Mouse (Mus musculus) c-Kit-positive CD71-negative TER-119-negative erythroid progenitor cells, embryonic 14.5 days (primary cell): Measurements from ENCODE around the gene Serp2.

Experiments
- DNase-seq: peaks from one replicate; pipeline ENCODE4 v3.0.0-alpha.2; 2013; ENCODE audit warnings: low read depth

Gene Serp2

GRCm38 (mm10) chr14:76556852-76557208 lies at the start of gene Serp2:
Gene Serp2, minus strand, starts transcription at chr14:76556889.
- DNase-seq = no peak

- no peak for DNase-seq
Measured at GRCm38 (mm10) chr14:76605931-76606534, 49.3 kb upstream of the Serp2 start.

GRCm38 (mm10) chr14:76604012-76604411 lies 47.3 kb upstream of the Serp2 start:
- DNase-seq = no peak

GRCm38 (mm10) chr14:76601654-76602053 lies 45.0 kb upstream of the Serp2 start:
- DNase-seq = no peak

- DNase-seq = no peak
Measured at GRCm38 (mm10) chr14:76600391-76600790, 43.7 kb upstream of the Serp2 start.

GRCm38 (mm10) chr14:76599706-76600105 lies 43.0 kb upstream of the Serp2 start:
- DNase-seq = no peak

DNA sequence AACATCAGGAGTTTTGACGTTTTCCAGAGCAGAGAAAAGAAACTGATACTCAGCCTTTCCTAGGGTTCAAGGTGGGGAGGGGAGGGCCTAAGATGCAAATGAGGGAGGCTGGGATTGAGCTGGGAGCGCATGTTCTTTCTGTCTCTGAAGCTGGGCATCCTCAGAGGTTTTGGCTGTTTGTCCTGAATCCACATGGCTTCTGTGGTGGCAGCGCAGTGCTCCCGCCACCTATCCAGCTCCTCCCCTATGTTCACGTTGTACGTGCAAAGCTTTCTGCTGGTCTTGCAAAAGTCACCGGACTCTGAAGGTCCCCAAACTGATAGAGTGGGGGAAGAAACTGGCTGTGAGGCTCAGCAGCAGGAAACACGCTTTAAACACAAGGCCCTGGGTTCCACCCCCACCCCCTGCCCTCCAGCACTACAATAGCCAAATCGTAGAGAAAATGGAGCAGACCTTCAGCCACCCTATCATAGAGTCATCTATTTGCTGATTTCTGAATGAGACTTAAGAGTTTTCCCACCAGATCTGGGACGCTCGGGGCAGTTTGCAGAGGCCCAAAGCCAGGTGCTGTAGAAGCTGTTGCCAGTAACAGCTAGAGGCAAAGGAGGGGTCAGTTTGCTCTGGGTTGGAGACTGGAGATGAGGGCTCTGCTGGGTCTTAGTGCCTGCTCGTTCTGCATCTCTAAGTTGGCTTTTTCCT lies 42.0 kb upstream of the Serp2 start:
- no peak for DNase-seq

DNA sequence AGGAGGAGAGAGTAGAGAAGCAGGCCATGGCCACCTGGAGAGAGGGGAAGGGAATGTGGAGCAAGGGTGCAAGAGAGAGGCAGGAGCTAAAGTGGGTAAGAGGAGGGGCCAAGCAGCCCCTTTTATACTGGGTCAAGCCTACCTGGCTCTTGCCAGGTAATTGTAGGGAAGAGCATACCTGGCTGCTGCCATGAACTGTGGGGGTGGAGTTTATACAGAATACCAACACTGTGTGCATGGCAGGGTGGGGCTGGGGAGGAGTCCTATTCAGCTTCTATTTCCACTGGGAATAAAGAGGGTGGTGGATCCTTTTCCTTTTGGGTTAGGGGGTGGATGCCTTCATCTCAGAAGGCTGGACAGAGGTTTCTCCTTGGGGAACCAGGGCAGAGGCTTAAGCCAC lies 41.1 kb upstream of the Serp2 start:
- DNase-seq = no peak

DNA sequence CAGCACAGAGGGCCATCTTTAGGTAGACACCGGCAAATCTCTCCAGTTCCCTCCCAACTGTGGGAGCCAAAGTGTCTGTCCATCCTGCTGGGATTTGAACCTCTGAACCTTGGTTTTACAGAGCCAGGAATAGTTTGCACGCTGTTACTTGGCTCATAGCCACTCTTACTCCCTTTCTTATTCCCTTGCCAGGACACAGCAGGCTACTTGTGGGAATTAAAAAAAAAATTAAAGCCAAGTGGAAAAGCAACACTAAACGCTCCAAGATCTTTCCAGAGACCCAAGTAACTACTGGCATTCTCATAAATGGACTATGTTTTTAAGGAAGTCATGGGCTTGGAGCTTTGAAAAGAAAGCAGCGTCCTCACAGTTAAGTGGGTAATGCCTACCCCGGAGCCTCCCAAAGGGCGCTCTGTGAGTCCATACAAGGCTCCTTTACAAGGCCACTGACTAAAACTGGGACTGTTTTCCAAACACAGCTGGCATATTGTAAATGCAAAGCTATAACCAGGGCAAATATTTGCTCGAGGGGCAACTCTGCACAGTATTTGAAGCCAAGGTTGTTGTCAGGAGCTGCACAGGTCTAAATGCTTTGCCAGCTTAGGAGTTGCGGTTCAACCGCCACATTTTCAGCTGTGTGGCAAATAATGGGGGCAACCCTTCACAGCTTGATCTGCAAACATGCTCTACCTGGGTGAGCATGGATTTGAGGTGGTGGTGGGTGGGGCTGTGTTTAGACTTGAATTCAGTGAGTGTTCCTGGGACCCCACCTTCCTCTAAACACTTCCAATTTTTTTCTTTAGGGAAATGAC lies 38.6 kb upstream of the Serp2 start:
- no peak for DNase-seq

- DNase-seq = no peak
Measured at GRCm38 (mm10) chr14:76594351-76594885, 37.7 kb upstream of the Serp2 start.

GRCm38 (mm10) chr14:76593630-76594193 lies 37.0 kb upstream of the Serp2 start:
- DNase-seq = no peak

DNA sequence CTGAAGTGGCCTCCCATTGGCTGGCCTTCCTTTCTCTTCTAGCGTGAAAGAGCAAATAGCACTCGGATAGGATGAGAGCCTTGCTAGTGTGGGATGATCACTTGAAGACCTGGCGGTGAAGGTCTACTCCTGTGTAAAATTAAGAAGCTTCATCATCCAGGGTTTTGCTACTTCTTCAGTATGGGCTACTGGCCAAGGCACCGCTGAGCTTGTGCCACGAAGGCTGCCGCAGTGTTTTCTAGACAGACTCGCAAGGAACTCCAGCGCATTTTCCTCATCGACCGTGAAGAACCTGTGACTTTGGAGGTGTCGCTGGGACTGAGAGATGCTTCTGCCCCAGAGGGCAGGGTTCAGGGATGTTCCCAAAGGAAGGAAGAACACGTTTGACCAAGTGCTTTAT lies 36.0 kb upstream of the Serp2 start:
- DNase-seq = no peak

DNA sequence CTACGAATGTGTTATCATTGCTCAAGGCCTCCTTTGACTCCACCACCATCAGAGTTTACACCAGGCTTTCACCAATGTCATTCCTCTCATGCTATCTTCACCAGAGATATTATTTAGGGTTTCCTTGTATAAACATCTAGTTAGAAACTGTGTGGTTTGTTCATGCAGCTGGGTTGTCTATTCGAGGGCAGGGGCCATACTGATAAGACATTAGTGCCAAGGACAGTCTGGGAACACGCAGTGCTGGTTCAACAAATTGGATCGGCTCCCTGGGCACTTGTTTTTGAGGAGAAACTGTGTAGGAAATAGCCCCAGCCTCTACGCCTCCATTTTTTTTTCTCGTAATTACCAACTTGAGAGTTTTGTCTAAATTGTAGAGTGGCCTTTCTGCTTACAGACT lies 35.4 kb upstream of the Serp2 start:
- no peak for DNase-seq

GRCm38 (mm10) chr14:76590134-76590533 lies 33.4 kb upstream of the Serp2 start:
- no peak for DNase-seq

DNA sequence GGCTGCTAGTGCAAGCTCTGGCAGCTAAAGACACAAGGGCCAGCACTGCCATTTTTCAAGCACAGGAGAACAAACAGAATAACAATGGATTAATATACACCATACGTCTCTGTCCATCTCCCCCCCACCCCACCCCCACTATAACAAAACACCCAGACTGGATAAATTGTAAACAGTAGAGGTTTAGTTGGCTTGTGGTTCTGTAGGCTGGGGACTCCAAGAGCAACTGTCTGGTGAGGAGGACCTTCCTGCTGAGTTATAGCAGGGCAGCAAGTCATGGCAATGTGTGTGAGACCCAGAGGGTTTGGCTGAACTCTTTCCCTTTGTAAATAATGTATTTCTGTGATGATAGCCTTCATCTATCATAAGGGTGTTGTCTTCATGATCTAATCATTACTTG lies 33.0 kb upstream of the Serp2 start:
- no peak for DNase-seq

DNA sequence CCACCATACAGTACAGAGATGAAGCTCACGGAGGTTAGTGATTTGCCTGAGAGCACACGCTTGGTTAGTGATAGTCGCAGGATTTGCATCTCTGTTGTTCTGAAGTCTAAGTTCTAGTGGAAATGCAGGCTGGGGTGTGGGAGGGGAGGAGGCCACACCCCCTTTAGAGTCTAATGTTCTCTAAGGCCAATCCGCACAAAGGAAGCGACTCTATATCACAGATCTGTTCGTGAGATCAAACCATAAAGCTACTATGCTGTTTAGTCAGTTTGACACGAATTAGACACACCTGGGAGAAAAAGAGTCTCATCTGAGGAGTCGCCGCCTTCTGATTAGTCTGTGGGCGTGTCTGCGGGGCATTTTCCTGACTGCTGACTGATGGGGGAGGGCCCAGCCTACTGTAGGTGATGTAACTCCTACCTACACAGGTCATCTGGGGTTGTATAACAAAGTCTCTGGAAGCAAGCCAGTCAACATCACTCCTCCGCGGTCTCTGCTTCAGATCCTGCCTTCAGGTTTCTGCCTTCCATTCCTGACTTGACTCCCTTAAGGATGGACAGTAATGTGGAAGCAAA lies 29.2 kb upstream of the Serp2 start:
- no peak for DNase-seq

GRCm38 (mm10) chr14:76583985-76584384 lies 27.3 kb upstream of the Serp2 start:
- no peak for DNase-seq

- no peak for DNase-seq
Measured at GRCm38 (mm10) chr14:76581974-76582922, 25.6 kb upstream of the Serp2 start.

DNA sequence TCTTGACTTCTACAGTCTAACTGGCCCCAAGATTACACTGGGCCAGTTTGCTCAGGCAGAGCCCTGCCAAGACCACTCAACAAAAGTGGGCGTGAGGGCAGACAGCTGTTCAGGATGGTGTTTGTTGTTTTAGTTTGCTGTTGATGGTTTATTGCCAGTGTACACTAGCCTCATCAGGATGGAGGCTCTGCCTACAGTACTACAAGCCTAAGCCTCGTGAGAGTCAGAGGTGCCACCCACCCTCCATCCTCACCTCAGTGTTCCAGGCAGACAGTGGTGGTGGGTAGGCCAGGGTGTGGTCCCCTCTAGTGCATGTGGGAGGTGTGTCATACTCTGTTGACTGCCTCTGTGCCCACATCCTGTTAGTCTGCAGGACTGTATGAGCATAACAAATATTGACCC lies 23.0 kb upstream of the Serp2 start:
- no peak for DNase-seq

- DNase-seq = no peak
Measured at GRCm38 (mm10) chr14:76577840-76578239, 21.2 kb upstream of the Serp2 start.

DNA sequence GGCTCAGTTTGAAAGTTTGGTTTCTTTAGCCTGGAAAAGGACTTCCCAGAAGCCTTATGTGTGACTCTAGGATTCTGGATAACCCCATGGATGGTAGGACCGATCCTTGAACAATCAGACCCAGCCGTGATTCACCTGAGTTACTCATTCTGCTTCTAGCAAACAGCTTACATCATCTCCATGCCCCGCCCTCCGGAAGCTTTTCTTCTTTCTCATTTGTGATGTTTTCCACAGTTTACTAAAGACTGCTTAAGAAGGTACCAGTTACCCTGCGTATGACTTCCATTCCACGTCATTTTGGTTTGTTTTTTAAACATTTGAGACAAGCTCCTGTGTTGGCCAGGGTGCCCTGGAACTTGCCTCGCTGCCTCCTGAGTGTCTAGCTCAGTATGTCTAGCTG lies 13.6 kb upstream of the Serp2 start:
- no peak for DNase-seq
